Mouse (Mus musculus) central nervous system, embryonic 14 days (tissue): ENCODE data around the gene Hadh. TPM values are rescaled to one million over a fixed set of nuclear protein-coding genes. Genes with fewer than 3 reads are reported as not detected.

Experiments used
- polyA plus RNA-seq: library from polyadenylated mRNA; depleted of rRNA; stranded (reverse); fragments of >200 nt; gene quantifications from 2 replicates; pipeline ENCODE4 v1.2.3, GENCODE M21; 2012; rRNA removed

Gene Hadh
- 29.4 and 39.7 TPM in 2 replicates for polyA plus RNA-seq

DNA sequence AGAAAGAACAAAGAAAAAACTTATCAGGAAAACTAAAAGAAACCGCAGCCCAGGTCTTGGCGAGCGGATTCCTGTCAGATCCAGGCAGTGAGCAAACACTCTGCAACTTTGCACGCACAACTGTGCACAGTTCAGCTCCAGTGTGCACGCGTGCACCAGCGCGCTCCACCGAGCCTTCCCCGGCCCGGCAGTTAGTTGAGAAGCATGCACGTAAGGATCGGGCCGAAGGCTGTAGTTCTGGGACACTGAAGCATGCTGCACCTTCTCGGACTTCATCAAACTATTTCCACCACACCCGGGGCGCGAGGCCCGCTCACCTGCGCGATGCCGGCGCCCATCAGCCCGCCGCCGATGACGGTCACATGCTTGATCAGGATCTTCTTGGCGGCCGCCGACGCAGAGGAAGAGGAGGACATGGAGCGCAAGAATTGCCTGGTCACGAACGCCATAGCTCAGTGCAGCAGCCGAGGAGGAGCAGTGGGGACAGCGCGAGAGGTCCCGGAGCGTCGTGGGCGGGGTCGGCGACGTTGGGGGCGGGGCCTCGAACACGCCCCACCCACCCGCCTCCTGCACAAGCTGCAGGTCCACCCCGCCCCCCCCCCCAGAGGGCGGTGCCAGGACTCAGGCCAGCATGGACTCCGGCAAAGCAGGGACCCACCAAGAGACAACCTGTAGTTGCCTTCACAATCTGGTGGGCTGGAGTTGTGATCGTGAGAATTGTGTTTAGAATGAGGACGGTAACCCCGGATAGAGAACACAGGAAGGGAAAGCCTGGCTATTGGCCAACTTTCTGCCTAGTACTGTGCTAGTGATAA is at the start of gene Hadh:
Gene Hadh (minus strand): TSS at position 543 of the 815 bp plus-strand sequence.

DNA sequence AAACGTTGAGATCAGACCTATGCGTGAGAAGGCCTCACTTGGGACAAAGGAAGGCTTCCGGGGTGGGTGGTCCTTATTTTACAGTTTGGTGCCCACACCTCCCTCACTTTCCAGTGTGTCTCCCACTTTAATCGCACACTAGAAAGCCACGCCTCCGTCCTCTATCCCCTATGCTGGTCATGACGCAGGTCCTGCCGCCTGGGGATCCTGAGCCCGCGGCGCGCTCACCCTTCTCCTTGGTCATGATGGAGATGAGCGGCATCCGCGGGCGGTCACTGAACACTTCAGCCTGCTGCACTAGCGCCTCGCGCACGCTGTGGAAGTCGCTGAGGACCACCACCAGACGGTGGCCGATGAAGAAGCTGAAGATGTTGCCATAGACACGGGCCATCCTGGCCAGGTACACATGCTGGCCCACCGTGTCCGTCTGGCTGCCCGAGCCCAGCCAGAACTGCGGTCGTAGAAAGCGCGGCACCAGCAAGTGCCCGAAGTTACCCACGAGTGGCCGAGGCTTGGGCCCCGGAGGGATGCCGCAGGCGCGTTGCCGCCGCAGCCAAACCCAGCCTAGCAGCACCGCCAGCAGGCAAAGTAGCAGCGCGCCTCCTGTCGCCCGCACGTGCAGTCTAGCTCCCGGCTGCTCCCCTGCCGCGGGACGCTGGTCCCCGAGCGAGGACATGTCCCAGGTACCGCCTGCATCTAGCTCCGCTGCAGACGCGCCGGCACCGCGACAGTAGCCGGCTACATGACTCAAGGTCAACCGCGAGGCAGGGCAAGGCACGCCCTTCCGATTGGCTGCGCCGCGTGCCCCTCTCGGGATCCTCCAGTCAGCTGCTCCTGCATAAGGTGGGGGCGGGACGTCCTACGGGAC is 30.8 kb upstream of the Hadh start, which contains the start of gene Cyp2u1:
Gene Cyp2u1 (minus strand): TSS at position 776 of the 868 bp plus-strand sequence.

Other genes starting within 250 kb of the Hadh start
- gene Lef1, start 161.6 kb downstream of the Hadh start, polyA plus RNA-seq: 22.7 and 37.0 TPM in 2 replicates
- 2.6 and 3.1 TPM in 2 replicates for gene Cyp2u1, start 31.1 kb upstream of the Hadh start, polyA plus RNA-seq
- gene Sgms2, start 219.3 kb upstream of the Hadh start, polyA plus RNA-seq: 2.0 and 4.4 TPM in 2 replicates